Mouse (Mus musculus): ENCODE results near the gene Kcnj9.

Kcnj9 gene

DNA sequence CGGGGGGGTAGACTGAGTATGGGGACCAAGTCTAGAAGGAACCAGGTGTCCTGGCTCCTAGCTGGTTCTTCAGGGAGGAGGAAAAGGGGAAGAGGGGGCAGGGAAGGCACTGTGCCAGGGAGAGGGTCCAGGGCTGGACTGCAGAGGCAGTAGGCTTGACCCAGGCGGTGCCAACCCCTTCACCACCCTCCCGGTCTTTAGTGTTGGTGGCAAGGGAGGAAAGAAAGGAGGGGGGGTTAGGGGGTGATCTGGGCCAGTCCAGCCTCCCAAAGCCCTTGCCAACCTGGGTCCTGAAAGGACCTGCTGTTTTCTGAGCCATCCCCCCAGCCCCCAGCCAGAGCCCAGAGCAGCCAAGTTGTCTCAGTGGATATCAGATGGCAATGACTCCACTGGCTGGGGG, 13.6 kb upstream of the Kcnj9 start:
- TF ChIP-seq GATA4 (IDR thresholded peaks at IDR 0.05; ENCODE audit: insufficient replicate concordance, low read length), result no peak

DNA sequence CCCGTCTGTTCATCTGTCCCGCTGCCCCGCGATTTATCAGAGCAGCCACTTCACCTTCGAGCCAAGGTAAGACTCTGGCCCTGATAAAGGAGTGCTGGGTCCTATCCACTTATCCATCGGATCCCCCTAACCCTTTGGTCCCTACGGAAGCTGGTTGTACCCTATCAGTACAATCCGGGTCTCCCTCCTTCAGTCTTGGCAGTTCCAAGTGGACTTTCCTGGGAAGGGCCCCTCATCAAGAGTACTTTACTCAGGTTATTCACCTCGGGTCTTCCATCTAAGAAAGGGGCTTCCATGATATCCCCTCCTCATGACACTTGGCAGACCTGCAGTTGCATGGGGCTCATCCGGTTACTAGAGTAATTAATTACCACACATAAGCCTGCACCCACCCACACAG, 12.3 kb upstream of the Kcnj9 start:
- TF ChIP-seq GATA4 (IDR thresholded peaks at IDR 0.05; ENCODE audit: insufficient replicate concordance, low read length), result no peak

DNA sequence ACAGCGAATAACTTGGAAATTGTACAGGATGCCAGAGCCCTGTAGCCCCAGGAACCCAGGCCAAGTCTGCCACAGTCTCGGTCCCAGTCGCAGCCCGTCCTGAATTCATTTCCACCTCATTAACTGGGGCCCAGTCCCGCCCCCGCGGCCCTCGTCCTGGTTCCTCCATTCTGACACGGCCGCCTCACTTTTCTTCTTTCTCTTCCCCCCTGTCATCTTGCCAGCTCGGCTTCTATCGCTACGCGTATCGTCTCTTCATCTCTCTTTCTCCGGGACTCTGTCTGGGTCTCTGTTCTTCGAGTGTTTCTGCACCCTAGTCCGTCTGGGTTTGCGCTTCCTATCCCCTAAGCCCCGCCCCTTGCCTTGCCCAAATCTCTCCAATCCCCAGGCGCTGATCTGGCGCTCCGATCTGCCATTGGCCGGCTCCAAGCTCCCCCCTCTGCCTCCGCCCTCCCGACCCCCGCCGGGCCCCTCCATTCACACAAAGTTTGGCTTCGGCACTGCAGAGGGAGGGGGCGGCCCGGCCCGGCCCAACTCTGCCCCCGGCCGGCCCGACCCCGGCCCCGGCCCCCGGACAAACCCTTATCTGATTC, 11.7 kb upstream of the Kcnj9 start, which contains the start of gene Kcnj10:
Kcnj10 (plus strand) TSS at position 482 of the 593 bp plus-strand sequence.
- no peak for TF ChIP-seq GATA4 (IDR thresholded peaks at IDR 0.05; ENCODE audit: insufficient replicate concordance, low read length)

DNA sequence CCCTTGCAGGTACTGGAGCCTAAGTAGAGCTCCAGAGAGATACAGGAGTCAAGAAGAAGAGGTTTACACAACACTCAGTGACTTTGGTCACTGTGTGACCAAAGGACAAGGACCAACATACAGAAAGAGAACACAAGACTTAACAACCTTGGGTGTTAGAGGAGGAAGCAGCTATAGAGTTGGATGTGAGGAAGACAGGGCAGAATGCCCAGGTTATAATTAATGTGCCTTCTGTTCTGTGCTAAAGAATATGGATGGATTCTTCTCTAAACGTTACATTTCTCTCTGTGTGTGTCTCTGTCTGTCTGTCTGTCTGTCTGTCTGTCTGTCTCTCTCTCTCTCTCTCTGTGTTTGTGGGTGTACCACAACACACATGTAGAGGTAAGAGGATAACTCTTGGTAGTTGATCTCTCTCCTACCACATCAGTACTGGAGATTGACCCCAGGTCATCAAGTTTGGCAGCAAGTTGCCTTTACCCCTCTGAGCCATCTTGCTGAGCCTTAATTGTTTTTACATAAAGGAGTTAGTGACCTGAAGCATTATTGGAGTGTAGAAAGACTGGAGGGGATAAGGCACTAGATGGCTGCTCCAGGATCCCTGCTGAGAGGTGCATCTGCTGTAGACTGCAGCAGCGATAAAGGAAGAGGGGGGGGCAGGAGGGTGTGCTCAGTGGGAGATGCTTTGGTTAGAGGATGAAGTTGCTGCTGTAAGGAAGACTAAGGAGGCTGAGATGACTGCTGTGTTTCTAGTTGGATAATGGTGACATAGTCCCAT, 8.5 kb upstream of the Kcnj9 start:
- TF ChIP-seq GATA4 (IDR thresholded peaks at IDR 0.05; ENCODE audit: insufficient replicate concordance, low read length), result no peak

DNA sequence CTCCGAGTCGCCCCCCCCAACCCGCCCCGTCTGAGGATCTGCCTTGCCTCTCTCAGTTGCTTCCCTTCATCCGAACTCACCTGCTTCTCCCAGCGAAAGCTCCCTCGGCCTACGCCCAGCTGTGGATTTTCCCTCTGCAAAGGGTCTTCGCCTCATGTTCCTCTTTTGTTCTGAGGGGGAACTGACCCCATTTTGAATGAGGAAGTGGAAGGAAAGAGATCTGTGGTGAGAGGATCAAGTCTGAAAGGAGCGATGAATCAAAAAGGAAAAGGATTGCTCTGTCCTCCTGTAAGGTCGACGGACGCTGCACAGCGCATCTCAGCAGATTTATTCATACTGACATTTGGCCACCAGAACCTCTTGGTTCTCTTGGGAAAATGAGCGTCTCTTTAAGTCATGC, 6.7 kb upstream of the Kcnj9 start:
- no peak for TF ChIP-seq GATA4 (IDR thresholded peaks at IDR 0.05; ENCODE audit: insufficient replicate concordance, low read length)

DNA sequence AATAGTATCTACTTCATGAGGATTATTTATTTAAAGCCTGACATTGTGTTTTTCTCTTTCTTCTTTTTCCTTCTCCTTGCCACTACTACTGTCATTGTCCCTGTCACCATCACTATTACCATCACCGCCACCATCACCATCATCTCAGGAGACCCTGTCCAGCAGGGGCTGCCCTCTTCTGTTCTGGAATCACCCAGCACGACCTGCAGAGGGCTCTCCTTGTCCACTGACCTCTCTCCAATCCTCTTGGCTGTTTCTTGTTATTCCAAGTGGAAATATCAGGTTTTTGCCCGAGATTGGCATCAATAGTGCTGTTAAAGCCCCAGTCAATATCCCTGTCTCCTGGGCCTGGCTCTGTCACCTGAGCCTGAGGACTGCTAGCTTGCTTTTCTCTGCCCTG, 4.4 kb upstream of the Kcnj9 start:
- no peak for TF ChIP-seq GATA4 (IDR thresholded peaks at IDR 0.05; ENCODE audit: insufficient replicate concordance, low read length)

DNA sequence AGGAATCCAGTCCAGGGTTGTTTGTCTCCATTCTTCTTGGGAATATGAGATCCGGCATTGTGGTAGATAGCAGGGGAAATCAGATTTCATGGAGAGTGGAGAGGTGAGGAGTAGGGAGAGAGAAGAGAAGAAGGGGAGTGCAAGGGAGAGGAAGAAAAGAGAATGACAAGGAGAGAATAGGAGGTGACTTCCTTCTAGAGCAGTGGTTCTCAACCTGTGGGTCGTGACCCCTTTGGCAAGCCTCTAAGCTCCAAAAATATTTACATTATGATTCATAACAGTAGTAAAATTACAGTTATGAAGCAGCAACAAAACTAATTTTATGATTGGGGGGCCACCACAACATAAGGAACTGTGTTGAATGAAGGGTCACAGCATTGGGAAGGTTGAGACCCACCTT, 3.8 kb upstream of the Kcnj9 start:
- no peak for TF ChIP-seq GATA4 (IDR thresholded peaks at IDR 0.05; ENCODE audit: insufficient replicate concordance, low read length)

DNA sequence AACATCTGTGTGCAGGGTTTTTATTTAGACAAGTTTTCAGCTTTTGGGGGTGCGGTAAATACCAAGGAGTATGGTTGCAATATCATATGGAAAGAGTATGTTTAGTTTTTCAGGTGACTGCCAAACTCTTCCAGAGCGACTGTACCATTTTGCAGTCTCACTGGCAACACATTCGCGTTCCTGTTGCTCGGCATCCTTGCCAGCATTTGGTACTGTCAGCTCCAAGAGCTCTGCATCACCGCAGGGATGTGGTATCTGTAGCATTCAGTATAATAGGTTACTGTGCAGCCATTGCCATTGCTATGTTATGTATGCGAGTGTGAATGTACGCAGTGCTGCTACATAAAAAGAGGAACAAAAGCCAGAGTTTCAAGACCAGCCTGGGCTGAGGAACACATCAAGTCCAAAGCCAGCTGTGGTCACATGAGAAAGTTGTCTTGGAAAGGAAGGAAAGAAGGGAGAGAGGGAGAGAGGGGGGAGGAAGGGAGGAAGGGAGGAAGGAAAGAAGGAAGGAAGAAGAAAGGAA, 2.4 kb upstream of the Kcnj9 start:
- no peak for TF ChIP-seq GATA4 (IDR thresholded peaks at IDR 0.05; ENCODE audit: insufficient replicate concordance, low read length)

DNA sequence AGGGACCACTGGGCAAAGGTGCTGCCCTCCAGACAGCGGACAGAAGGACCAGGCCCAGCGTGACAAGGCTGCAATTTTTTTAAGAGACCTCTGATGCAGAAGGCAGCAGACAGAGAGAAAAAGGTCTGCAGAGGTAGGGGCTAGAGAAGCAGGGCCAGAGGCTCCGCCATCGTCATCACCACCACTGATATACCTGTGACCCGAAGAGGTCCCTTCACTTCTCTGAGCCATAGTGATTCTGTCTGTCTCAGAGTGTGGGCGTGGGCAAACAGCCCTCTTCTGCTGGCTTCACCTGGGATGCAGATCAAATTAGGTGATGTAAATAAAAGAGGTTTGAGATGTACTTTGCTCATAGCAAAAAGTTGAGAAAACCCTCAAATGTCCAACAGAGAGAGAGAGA, 498 bp upstream of the Kcnj9 start:
- TF ChIP-seq GATA4 (IDR thresholded peaks at IDR 0.05; ENCODE audit: insufficient replicate concordance, low read length), result no peak

DNA sequence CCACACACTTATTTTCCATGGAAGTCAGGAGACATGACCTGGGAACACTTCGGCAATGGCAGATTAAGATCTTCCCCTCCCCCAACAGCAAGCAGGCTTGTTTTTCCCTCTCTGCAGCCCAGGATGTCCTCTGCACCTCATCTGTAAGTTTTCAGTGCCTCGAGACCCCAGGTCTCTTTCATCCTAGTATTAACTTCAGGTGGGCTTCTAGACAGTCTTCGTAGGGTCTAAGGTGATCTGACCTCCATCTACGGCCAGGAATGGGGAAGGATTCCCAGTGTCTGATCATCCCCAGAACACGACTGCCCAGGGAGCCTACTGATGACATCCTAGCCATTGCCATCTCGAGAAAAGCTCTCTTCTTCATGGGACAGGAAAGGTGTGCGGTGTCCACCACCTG, 657 bp downstream of the Kcnj9 start:
- no peak for TF ChIP-seq GATA4 (IDR thresholded peaks at IDR 0.05; ENCODE audit: insufficient replicate concordance, low read length)

DNA sequence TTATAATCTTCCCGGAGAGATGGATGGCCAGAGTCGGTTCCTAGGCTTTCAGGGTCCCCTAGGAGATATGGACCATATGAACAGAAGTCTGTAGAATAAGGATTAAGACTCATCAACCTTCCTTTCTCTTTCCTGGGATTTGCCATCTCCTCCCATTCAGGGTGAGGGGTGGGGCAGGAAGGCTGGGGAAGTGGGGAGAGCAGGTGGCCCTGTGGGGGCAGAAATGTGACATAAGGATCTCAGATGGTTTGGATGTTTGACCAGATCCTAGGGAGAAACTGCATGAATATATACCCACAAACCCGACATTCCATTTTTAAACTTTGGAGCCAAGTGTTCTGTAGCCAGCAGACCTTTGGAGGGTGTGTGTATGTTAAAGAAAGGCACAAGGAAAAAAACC, 1.1 kb downstream of the Kcnj9 start:
- no peak for TF ChIP-seq GATA4 (IDR thresholded peaks at IDR 0.05; ENCODE audit: insufficient replicate concordance, low read length)

DNA sequence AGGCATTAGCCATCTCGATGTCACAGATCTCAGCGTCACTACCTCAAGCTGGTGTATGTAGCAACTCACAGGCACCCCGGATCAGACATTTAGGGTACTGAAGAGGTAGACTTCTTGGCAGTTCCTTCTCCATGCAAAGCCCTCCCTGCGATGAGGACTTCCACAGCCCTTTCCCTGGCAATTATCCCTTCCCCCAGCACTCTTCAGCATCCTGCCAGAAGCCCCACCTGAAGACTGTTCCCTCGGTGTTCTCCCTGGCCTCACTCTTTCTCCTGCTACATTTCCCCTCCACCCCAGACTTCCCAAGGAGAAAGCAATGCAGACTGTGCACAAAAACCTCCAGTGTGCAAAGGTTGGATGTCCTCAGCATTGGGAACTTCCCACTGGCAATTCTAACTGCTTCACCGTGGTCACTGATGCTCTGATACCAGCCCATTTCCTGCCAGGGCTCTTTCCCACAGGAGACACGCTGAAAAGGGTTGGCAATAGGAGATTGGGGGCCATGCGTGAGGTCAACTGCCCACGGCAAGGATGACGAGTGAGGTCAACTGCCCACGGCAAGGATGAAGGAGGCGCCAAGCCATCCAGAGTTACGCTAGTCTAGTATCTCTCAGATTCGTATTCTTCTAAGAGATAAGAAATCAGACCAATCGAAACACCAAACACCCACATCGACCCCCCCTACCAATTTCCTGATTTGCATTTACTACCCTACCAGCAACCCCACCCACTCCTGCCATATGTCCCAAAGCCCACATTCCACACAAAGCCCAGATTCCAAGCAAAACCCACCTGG, 1.7 kb downstream of the Kcnj9 start:
- TF ChIP-seq GATA4 (IDR thresholded peaks at IDR 0.05; ENCODE audit: insufficient replicate concordance, low read length), result no peak

DNA sequence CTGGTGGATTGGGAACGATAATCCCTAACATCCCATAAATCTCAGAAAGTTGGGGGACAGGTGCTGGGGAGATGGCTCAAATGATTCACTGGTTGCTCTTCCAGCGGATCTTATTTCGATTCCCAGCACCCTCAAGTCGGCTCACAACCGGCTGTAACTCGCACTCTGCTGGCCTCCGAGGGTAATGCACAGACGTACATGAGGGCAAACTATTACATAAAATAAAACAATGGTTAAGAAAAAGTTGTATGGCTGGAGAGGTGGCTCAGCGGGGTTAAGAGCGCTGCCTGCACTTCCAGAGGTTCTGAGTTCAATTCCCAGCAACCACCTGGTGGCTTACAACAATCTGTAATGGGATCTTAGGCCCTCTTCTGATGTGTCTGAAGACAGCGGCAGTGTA, 2.4 kb downstream of the Kcnj9 start:
- TF ChIP-seq GATA4 (IDR thresholded peaks at IDR 0.05; ENCODE audit: insufficient replicate concordance, low read length), result no peak

DNA sequence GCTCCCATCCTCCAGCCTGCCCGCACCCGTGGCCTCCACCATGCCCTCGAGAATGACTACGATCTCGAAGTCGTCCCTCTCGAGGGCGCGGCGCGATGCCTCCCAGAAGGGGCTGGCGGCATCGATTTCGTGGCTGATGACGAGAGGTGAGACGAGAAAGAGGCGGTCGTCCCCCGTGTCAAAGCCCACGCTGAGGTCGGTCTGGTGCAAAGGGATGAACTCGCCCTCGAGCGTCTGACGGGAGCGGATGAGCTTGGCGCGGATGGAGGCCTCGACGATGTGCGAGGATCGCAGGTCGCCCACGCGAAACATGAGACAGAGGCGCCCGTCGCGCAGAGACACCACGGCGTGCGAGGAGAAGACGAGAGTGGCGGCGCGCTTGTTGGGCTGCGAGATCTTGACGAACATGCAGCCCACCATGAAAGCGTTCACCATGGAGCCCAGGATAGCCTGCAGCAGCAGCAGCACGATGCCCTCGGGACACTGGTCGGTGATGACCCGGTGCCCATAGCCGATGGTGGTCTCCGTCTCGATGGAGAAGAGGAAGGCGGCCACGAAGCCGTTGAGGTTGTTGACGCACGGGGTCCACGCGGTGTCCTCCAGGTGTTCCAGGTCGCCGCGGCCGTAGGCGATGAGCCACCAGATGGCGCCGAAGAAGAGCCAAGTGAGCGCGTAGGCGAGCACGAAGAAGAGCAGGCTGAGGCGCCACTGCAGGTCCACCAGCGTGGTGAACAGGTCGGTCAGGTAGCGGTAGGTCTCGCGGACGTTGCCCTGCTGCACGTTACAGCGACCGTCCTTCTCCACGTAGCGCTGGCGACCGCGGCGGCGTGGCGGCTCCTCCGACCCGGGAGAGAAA, 3.2 kb downstream of the Kcnj9 start:
- TF ChIP-seq GATA4 (IDR thresholded peaks at IDR 0.05; ENCODE audit: insufficient replicate concordance, low read length), result no peak

DNA sequence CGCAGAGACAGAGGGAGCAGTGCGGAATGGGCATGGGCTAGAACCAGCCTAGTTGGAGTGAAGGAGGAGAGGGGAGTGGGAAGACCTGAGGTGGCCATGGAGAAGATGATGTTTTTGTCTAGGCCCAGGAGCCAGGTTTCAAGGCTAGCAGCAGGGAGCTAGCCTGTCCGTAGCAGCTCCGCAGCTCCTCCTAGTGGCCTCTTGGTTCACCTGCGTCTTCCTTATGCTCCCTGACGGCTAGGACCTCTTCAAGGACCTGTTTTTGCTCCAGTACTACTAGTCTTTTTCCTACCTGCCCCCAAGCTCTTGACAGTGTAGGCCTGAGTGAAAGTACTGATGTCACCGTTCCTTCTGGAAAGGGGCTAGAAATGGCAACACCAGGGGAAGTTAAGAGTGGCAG, 4.4 kb downstream of the Kcnj9 start:
- TF ChIP-seq GATA4 (IDR thresholded peaks at IDR 0.05; ENCODE audit: insufficient replicate concordance, low read length), result no peak

Measured in liver, adult (tissue).